Mouse (Mus musculus) neural tube, embryonic 10.5 days (tissue): Measurements from ENCODE around the gene Wnt4.

Experiments used
- DNase-seq: peaks from one replicate; pipeline ENCODE4 v3.0.0-alpha.2; 2017; ENCODE audit warnings: low spot score; ENCODE audit errors: extremely low spot score

Wnt4 gene

DNA sequence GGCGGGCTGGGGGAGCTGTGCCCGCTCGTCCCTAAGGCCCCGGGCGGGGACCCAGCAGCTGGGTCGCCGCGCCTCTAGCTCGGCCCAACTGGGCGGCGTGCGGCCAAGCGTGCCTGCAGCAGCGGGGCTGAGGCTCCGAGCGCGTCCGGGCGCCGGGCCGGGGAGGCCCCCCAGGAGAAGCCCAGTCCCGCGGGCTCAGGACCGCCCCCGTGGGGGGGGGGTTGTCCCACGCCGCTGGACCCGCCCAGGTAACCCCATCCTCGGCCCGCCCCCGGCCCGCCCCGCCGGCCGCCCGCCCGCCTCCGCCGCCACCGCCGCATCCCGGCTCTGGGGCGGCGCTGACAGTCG, at the start of gene Wnt4:
Gene Wnt4 (plus strand): TSS at position 324 of the 348 bp plus-strand sequence.
- no peak for DNase-seq

DNA sequence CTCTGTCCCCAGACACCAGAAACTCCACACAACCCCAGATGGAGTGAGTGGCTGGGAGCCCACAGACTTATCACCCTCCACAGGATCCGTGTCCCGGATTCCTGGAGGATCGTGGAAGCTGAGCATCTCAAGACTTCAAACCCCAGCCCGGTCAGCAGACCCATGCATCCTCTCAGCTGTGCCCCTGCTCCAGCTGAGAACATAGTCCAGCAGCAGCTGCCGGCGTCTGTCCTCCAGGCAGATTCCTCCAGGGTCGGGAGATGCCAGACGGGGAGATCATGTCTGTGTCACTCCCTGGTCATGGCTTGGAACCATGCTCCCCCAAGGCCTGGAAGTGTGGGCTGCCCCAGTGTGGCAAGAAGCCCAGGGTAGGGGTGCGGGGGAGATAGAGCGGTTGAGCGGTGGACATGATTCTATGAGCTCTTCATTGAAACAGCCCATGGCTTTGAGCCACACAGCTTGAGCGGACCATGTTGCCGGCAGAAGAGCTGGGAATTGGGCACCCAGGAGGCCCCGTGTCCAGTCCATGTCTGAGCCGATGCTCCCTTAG, 48.6 kb upstream of the Wnt4 start:
- no peak for DNase-seq

DNA sequence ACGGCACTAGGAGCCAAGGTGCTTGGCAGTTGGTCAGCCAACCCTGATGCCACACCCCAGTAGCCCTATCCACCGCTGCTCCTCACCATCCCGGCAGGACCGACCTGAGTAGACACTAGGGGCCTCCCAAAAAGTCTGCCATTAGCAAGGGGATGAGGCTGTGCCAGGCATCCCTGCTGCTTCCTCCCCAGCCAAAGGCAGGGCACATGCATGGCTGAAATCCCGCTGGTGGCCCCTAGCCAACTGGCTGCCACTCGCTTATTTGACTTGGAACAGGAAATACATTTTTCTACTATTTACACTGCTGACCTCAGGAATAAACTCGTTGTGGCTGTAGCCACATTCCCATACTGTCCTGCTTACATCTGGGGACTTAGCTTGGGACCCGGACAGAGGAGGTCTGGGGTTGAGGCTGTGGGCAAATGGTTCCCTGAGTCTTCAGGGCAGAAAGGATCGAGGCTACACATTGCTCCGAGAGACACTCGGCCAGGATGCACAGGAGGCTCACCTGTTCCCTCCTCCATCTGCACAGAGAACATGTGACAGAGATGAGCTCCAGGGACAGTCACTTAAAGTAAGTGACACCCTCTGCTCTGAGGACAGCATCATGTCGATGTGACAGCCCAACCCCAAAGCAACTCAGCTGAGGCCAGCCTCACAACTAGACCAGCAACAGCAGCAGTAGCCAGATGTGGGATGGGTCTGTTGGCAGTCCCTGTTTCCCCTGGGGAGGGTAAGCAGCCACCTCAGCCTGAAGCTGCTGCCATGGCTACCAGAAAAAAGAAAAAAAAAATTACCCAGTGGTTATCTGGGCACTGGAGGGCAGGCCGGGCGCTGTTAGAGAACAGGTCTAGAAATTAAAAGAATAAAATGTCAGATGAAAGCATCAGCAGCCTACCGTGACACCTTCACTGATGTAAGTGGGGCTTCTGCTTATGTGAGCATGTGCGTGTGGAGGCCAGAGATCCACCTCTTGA, 45.5 kb upstream of the Wnt4 start:
- no peak for DNase-seq

DNA sequence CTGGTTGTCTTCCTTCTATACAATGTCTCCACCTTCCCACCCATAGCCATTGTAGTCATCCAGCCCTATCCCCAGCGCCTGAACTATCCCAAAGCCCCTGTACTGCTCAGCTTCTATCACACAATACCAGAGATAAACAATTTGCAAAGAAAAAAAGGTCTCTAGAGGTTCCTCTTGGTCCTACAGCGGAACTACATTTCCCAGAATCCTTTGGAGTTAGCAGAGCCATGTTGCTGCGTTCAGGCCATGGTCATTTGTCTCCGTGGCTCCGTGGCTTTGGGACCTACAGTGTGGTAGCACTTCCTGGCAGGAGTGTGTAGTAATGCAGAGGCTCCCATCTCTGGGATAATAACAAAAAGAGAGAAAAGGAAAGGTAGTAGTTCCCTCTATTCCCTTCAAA, 43.7 kb upstream of the Wnt4 start:
- no peak for DNase-seq

DNA sequence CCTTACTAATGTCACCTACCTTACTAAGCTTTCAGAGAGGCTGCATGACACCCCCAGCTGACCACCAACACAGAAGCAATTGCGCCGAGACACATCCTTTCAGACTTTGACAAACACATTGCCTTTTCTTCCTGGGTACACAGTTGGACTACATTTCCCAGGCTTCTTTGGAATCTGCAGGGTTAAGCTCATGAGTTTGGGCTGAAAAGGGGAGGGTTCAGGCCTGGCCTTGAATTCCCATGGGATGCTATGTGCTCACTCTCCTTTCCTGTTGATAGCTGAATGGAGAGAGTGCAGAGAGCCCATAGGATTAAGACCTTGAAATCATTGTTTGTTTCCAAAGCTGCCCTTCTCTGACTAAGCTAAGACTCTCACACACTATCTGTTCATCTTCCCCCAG, 42.8 kb upstream of the Wnt4 start:
- no peak for DNase-seq

DNA sequence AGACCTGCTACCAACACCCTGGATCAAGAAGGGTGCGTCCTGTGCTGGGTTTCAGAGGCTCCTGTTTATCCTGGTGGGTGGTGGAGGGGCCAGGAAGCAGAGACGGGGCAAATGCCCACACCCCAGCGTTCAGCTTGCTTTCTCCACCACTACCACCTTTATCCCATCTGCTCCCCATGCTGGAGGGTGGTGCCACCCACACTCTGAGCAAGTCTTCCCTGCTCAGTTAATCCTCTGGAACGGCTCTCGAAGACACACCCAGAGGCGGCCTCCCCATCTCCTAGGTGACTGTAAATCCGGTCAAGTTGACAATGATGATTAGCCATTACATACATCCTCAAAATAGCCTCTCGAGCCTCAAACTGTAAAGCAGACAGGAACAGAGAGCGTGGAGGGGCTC, 41.9 kb upstream of the Wnt4 start:
- no peak for DNase-seq

DNA sequence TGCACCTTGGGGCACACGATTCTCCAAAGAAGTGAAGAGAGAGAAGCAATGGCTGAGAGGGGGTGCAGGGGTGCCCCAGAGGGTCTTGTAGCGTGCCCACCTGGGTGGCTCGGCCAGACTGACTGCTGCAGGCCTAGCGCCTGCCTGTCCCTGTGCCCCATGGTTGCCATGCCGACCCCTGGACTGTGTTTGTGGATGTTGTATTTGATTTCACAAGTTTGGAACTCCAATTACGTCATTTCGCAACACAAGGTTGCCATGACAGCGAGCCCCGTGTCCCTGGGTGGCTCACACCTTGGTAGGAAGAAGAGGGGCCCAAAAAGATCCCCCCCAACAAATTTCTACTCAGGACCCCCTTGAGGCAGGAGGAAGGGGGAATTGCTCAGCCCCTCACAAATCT, 32.4 kb upstream of the Wnt4 start:
- no peak for DNase-seq

DNA sequence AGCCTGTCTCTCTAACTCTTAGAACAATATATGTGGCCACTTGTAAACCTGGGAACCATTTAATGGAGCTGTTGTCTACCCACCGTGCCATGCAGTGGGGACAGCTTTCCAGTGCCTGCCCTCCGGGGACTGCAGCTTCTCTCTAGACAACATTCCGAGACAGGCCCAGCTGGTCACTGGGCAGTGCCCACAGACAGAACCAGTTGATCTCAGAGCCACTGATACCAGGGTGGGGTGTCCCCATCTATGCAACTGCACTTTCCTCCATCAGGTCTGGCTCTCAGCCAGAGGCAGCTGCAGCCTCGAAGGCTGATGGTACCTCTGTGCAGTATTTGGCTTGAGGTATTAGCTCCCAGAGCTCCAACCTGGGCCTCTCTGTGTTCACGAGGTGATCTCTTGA, 27.0 kb upstream of the Wnt4 start:
- DNase-seq: no peak

DNA sequence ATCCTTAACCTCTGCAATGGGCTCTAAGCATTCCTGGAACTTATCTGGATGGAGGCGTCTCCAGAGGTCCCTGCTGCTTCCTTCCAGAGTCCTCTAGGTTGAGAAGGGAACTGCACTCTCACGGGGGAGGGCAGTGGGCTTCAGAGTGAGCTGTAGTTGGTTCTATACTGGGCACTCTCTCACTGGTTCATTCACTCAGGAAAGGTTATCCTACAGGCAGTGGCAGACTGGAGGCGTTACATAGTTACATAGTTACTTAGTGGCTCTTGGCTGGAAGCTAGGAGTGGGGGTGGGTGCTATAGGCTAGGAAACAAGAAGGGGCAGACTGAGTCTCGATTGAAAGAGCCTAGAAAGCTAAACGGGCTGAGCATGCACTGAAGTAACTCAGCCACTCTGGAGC, 26.4 kb upstream of the Wnt4 start:
- DNase-seq: no peak

DNA sequence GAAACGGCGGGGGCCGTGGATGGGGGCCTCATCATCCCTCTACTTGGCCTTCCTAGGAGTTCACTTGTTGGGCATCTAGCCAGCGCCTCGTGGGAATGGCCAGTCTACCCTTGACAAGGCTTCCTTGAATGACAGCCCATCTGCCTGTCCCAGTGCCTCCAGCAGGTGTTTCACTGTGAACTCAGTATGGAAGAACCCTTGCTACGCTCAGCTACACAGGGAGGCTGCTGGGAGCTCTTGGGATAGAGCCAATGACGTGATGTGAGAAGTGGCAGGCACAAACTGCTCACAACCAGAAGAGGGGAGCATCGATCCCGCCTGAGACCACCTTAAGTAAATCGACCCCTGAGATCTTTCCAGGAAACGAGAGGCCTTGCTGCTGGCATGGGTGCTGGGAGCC, 23.7 kb upstream of the Wnt4 start:
- no peak for DNase-seq

DNA sequence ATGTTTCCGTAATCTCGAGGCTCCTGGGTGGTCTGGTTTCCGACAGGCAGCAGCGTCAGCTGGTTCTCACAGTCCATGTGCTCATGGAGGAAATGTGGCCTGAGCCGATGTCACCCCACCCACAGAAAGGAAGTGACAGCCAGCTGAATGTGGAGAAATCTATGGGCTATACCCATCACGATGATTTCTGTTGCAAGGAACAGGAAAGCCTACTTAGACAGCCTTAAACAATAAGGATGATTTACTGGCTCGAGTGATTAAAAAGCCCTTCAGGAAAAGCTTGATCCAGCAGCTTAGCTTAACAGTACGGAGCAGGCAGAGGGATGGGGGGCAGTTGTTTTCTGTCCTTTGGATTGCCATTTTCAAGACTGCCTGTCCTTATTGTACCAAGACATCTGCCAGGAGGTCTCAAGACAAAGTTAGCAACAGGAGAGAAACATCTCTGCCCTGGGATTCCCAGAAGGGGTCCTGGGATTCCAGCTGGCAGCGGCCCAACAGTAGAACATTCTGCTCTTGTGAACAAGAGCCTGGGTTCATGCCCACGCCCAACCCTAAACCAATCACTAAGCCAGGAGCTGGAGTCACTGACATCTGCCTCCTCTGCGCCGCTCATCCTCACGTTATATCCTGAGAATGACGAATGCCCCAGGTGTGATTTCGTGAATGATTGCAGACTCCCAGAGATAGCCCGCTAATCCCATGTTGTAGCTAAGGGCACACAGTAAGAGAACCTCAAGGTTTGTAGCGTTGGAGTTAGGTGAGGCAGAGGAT, 22.9 kb upstream of the Wnt4 start:
- no peak for DNase-seq

DNA sequence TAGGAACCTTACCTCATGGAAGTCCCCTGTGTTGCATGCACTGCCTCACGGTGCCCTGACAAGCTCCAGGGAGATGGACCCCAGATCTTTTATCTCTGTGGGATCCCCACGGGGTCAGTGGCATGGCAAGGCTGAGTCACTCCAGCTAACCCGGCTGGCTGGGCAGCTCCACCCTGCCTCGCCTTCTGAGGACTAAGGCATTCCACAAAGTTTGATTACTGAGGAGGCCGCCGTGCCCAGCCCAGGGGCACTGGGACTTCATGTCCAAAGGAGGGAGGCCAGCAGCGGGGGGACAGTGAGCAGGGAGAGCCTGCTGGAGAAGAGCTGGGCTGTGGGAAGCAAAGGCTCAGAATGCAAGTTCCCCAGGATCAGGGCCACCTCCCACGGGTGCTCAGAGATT, 21.7 kb upstream of the Wnt4 start:
- DNase-seq: no peak

DNA sequence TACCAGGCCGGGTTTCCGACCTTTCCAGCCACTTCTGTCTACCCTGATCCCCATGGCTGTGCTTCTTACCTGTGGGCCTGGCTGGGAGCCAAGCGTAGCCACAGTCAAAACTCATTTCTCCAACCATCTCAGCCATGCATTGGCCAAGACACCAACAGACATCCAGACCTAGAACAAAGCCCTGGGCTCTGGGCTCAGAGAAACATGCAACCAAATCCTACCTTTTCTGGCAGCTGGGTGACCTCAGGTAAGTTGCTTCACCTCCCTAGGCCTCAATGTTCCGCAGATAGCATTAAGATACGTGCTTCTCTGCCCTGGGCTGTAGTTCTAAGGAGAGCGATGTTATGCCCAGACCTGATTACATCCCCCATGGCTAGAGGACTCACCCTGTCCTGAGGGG, 15.5 kb upstream of the Wnt4 start:
- DNase-seq: no peak

DNA sequence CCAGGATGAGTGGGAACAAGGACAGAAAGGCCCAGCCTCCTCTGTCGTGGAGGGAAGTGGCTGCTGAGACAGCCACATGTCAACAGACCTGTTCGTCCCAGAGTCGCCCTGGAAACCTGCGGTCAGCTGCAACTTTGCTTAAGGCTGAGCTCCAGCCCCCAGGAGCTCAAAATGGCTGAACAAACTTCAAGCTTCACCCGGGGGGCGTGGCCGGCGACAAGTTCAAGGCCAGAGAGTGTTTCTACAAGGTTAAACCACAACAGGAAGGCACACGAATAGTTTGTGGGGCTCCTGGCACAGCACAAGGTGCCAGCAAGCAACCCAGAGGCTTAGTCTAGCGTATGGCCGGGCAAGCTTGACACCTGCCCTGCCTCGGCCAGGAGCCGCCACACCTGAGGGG, 13.2 kb upstream of the Wnt4 start:
- DNase-seq: no peak

DNA sequence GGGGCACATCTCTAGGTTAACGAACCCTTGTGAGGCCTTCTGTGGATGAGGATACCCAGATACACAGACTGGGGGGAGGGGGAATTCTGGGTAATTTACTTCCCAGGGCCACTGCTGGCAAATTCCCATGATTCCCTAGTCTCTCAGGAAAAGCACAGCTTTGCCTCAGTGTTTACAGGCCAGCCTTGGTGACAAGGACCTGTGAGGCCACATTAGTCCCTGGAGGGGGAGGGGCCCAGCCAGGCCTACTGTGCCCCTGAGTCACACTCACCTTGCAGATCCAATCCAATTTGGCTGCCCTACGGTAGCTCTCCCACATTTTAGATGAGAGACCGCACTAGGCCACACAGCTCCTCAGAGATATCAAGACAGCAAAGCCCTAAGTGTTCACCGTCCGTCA, 12.2 kb upstream of the Wnt4 start:
- DNase-seq: no peak

DNA sequence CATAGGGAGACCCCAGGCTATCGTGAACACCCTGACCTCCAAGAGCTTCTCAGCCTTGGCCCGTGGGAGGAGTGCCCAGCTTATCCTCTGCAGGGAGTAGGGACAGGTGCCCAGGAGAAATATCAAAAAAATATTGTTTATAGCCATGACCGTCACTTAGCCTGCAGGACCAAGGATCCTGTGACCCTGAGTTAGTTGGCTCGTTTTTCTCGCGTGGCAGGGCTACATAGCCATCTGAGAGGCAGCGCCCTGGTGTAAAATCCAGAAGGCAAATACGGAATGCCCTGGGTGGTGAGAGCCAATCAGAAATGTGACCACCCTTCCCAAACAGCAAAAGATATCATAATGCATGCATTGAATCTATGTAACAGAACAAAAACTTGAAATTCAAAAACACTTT, 8.7 kb upstream of the Wnt4 start:
- DNase-seq: no peak

DNA sequence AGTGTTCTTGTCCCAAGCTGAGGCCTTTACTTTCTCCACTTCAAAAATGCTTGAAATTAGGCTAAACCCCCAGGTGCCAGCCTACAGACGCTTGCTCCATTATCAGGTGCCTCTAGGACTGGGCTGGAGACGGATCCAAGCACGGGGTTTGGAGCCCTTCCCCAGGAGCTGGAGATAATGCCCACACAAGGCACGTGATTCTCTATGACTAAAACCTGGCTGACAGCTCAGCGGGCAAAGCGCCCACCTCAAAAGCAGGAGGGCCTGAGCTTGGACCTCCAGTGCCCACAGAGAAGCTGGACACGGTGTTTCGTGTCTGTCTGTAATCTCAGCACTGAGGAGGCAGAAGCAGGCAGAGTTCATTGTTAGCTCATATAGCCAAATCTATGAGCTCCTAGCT, 5.4 kb upstream of the Wnt4 start:
- no peak for DNase-seq

DNA sequence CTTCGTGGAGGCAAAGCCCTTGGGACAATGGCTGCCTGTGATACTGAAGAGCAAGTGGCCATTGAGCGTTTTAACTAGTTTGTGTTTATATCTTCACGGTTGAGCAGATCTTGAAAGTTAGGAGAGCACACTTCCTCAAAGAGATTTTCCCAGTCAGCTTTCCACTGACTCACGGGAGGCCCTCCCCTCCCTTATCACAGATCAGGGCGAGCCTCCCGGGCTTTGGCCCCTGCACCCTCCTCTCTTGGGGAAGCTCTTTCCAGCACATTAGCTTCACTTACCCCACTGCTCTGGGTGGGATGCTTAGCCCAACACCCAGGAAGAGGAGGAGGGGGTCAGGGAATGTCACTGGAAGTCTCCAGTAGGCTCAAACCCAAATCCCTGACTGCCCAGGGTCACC, 3.0 kb upstream of the Wnt4 start:
- DNase-seq: no peak

DNA sequence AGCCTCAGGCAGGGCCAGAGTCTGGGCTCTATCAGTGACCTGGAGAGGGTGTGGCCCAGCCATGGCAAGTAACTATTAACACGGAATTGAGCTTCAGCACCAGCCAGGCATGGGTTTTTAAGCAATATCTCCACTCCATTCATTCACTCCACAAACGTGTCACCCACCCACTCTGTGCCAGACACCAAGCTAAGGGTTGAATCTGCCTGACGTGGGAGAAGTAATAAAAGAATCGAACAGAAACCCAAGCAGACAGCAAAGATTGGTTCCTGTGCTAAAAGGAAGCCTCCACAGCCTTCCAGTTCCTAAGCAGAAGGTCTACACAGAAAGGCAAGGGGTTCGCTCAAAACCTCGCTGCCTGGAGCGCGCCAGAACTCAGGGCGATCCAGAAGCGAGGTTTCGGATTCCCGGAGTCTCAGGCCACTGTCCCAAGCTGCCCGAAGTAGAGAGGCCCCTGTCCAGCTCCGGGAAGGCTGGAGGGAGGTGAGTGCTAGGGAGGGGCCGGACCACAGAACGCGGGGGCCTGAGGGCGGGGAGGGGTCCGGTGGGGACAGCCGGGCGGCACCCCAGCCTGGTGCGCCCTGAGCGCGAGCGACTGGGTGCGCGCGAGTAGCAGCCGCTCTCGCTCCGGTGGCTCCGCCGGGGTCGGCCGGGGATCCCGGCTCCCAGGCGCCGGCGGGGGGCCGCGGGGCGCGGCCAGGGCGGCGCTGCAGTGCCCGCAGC, 685 bp upstream of the Wnt4 start:
- peak; percentile 62 for DNase-seq

DNA sequence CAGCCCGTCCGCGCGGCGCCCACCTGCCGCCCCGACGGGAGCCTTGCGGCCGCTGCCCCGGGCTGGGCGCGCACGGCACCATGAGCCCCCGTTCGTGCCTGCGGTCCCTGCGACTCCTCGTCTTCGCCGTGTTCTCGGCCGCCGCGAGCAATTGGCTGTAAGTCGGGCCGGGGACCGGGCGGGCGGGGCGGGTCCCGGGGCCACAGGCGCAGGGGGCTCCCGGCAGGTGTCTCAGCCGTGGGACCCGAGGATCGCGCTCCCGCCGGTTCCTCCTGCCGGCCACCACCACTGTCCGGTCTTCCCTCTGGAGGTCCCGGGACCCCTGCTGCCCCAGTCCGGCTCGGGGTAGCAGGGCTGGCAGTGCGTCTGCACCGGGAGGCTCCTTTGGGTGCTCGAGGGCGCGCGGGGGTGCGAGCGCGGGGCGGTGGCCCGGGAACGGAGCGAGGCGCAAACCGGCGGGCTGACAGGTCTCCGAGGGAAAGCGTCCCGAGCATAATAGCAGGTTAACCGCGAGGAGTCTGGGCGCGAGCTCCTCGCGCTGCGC, 383 bp downstream of the Wnt4 start:
- no peak for DNase-seq
